Mouse (Mus musculus): Measurements from ENCODE around the gene Ppp2r5d.

The Ppp2r5d gene

GRCm38 (mm10) chr17:46704887-46705835 lies at the start of gene Ppp2r5d:
TSS of gene Ppp2r5d (minus strand) at chr17:46705111.
- DNase-seq (ENCODE audit: low read depth) = peak; percentile 99

- DNase-seq (ENCODE audit: low read depth) = peak; percentile 98
Measured at GRCm38 (mm10) chr17:46751794-46752556, 47.1 kb upstream of the Ppp2r5d start, which contains the start of gene Cnpy3. TSS of gene Cnpy3 (minus strand) at chr17:46752214.

- DNase-seq (ENCODE audit: low read depth) = no peak
Measured at GRCm38 (mm10) chr17:46751056-46751793, 46.3 kb upstream of the Ppp2r5d start.

GRCm38 (mm10) chr17:46750580-46750979 lies 45.7 kb upstream of the Ppp2r5d start:
- DNase-seq (ENCODE audit: low read depth) = no peak

- no peak for DNase-seq (ENCODE audit: low read depth)
Measured at GRCm38 (mm10) chr17:46749282-46749681, 44.4 kb upstream of the Ppp2r5d start.

- DNase-seq (ENCODE audit: low read depth) = no peak
Measured at GRCm38 (mm10) chr17:46747806-46748205, 42.9 kb upstream of the Ppp2r5d start.

- DNase-seq (ENCODE audit: low read depth) = no peak
Measured at GRCm38 (mm10) chr17:46747234-46747633, 42.3 kb upstream of the Ppp2r5d start.

- no peak for DNase-seq (ENCODE audit: low read depth)
Measured at GRCm38 (mm10) chr17:46745506-46745905, 40.6 kb upstream of the Ppp2r5d start.

GRCm38 (mm10) chr17:46742986-46743385 lies 38.1 kb upstream of the Ppp2r5d start:
- no peak for DNase-seq (ENCODE audit: low read depth)

- DNase-seq (ENCODE audit: low read depth) = no peak
Measured at GRCm38 (mm10) chr17:46741305-46741704, 36.4 kb upstream of the Ppp2r5d start.

GRCm38 (mm10) chr17:46736160-46736559 lies 31.2 kb upstream of the Ppp2r5d start:
- peak; percentile 58 for DNase-seq (ENCODE audit: low read depth)

GRCm38 (mm10) chr17:46735287-46735686 lies 30.4 kb upstream of the Ppp2r5d start:
- no peak for DNase-seq (ENCODE audit: low read depth)

GRCm38 (mm10) chr17:46734055-46734454 lies 29.1 kb upstream of the Ppp2r5d start:
- DNase-seq (ENCODE audit: low read depth) = no peak

- no peak for DNase-seq (ENCODE audit: low read depth)
Measured at GRCm38 (mm10) chr17:46728904-46729318, 24.0 kb upstream of the Ppp2r5d start, which contains the start of gene Gnmt. TSS of gene Gnmt (minus strand) at chr17:46729168.

GRCm38 (mm10) chr17:46728496-46728895 lies 23.6 kb upstream of the Ppp2r5d start:
- DNase-seq (ENCODE audit: low read depth) = no peak

- DNase-seq (ENCODE audit: low read depth) = no peak
Measured at GRCm38 (mm10) chr17:46728021-46728420, 23.1 kb upstream of the Ppp2r5d start.

- DNase-seq (ENCODE audit: low read depth) = no peak
Measured at GRCm38 (mm10) chr17:46727271-46727670, 22.4 kb upstream of the Ppp2r5d start.

- no peak for DNase-seq (ENCODE audit: low read depth)
Measured at GRCm38 (mm10) chr17:46725731-46726645, 21.1 kb upstream of the Ppp2r5d start.

GRCm38 (mm10) chr17:46725273-46725672 lies 20.4 kb upstream of the Ppp2r5d start:
- DNase-seq (ENCODE audit: low read depth) = peak; percentile 75

- no peak for DNase-seq (ENCODE audit: low read depth)
Measured at GRCm38 (mm10) chr17:46724477-46725084, 19.7 kb upstream of the Ppp2r5d start.
